Mouse (Mus musculus) heart, adult 8-10 months (tissue): ENCODE measurements around the gene Drp2. TPM values are rescaled to one million over a fixed set of nuclear protein-coding genes. Genes with fewer than 3 reads are reported as not detected.

ENCODE experiments used
- total RNA-seq, 4 experiments: library from RNA; stranded (reverse); gene quantifications; 2 replicates each; pipeline ENCODE4 v1.2.4; 2022

Gene Drp2
- total RNA-seq, 4 experiments from 2014 or later, result 0.17 to 0.33 (median 0.25) TPM

Other genes with a start within 250 kb of the Drp2 start
- 1 to 10 TPM in 3 of 4 experiments, under 1 TPM in 1; 0.98 to 1.8 (median 1.4) TPM for gene Xkrx, start 242.5 kb upstream of the Drp2 start, total RNA-seq
- not detected for gene Arl13a, start 217.1 kb upstream of the Drp2 start, total RNA-seq
- gene Nox1, start 182.6 kb upstream of the Drp2 start, total RNA-seq, result under 1 TPM in 2 of 4 experiments, not detected in 2; 0.47 to 0.59 TPM
- gene Trmt2b, start 127.6 kb upstream of the Drp2 start, total RNA-seq, result 10 to 100 TPM; 36.6 to 58.7 (median 49.6) TPM
- gene Tmem35a, start 109.3 kb upstream of the Drp2 start, total RNA-seq, result 1 to 10 TPM in 3 of 4 experiments, under 1 TPM in 1; 0.63 to 2.1 (median 1.9) TPM
- gene Cenpi, start 96.5 kb upstream of the Drp2 start, total RNA-seq, result under 1 TPM in 3 of 4 experiments, not detected in 1; 0.09 to 0.43 (median 0.12) TPM
- gene Taf7l, start 71.9 kb downstream of the Drp2 start, total RNA-seq, result not detected
- 10 to 100 TPM; 17.8 to 27.5 (median 22.6) TPM for gene Timm8a1, start 137.3 kb downstream of the Drp2 start, total RNA-seq
- gene Btk, start 179.0 kb downstream of the Drp2 start, total RNA-seq, result 1 to 10 TPM in 1 of 4 experiments, under 1 TPM in 3; 0.44 to 1.3 (median 0.75) TPM
- 100 to 1,000 TPM in 2 of 4 experiments, 10 to 100 TPM in 2; 71.8 to 139 (median 101) TPM for gene Rpl36a, start 181.1 kb downstream of the Drp2 start, total RNA-seq
- gene Gla, start 196.6 kb downstream of the Drp2 start, total RNA-seq, result 1 to 10 TPM; 1.7 to 2.7 (median 1.7) TPM
- gene Hnrnph2, start 196.6 kb downstream of the Drp2 start, total RNA-seq, result 10 to 100 TPM; 59.2 to 80.7 (median 62.8) TPM